Mouse (Mus musculus): ENCODE results near the gene Usf3. TPM values are rescaled to one million over a fixed set of nuclear protein-coding genes. Genes with fewer than 3 reads are reported as not detected.

Usf3 gene
- polyA plus RNA-seq, 1 experiment from 2014 or later: 7.8 TPM

DNA sequence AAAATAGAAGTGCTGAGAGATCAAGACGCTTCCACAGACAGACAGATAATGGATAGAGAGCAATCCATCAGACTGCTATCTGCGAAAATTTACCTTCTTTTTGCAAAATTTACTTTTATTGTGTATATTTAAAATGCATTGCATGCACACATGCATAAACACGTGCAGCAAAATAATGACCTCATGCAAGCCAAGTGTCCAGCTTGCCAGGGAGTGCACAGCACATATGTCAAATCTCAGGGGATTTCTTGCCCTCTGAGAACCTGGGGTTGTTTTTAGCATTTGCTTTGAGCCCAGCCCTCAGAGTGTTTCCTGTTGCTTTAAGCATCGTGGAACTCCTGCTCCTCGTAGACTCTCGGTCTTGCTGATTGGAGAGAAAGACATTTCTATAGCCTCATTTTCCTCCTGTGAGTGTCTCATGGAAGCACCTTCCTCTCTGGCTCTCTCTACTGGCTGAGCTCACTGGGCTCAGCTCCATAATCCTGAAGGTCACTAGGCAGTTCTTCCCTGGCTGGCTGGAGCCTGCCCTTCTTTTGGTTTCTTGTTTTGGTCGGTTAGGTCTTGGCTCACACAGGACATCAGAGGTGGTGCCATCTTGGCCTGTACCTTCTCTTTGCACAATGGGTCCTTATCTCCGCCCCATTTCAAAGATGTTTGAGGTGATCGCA is 98.5 kb downstream of the Usf3 start:
- WGBS: 70% methylated on average over 9 of the region's 9 CpGs
- no peak overlapping the region for H3K27ac ChIP-seq (ENCODE audit: low read length)

More for the DNA sequence above, 98.5 kb downstream of the Usf3 start:
- H3K4me1 ChIP-seq (ENCODE audit: control insufficient read depth, insufficient read depth, low read length): no peaks in the 10 kb centered on the region
- no peak overlapping the region for H3K4me2 ChIP-seq (replicated peaks; ENCODE audit: low read depth, low read length)
- H3K4me3 ChIP-seq (ENCODE audit: low read depth, low read length): no peak overlapping the region
- H3K9me3 ChIP-seq (ENCODE audit: control insufficient read depth, low read depth, low read length): no peaks in the 10 kb centered on the region
- H3K36me3 ChIP-seq (ENCODE audit: control insufficient read depth, insufficient read depth, low read length): no peaks in the 10 kb centered on the region
- H3K27me3 ChIP-seq (ENCODE audit: control insufficient read depth, insufficient read depth, low read length): no peaks in the 10 kb centered on the region
- no peak overlapping the region for H3K9ac ChIP-seq (replicated peaks; ENCODE audit: low read depth, low read length)
- ATAC-seq (ENCODE audit: insufficient number of reproducible peaks, insufficient read depth, low FRiP score, low read depth): no peak

Other genes with a start within 250 kb of the Usf3 start
- gene Qtrt2, start 246.4 kb upstream of the Usf3 start, polyA plus RNA-seq (2014; fragmentation: Nextera tagmentation; extraction: Ambion mirVana): 36.0 and 36.4 TPM in 2 replicates
- 3.1 and 3.2 TPM in 2 replicates for gene Zdhhc23, start 193.5 kb upstream of the Usf3 start, polyA plus RNA-seq (2014; fragmentation: Nextera tagmentation; extraction: Ambion mirVana)
- 7.5 and 8.5 TPM in 2 replicates for gene Gramd1c, start 109.9 kb upstream of the Usf3 start, polyA plus RNA-seq (2014; fragmentation: Nextera tagmentation; extraction: Ambion mirVana)
- 62.7 and 64.3 TPM in 2 replicates for gene Atp6v1a, start 33.5 kb upstream of the Usf3 start, polyA plus RNA-seq (2014; fragmentation: Nextera tagmentation; extraction: Ambion mirVana)
- gene Naa50, start 33.4 kb upstream of the Usf3 start, polyA plus RNA-seq (2014; fragmentation: Nextera tagmentation; extraction: Ambion mirVana): 58.6 and 60.1 TPM in 2 replicates
- gene Sidt1, start 159.9 kb downstream of the Usf3 start, polyA plus RNA-seq (2014; fragmentation: Nextera tagmentation; extraction: Ambion mirVana): 4.3 and 4.5 TPM in 2 replicates
- 30.0 and 34.1 TPM in 2 replicates for gene Spice1, start 173.9 kb downstream of the Usf3 start, polyA plus RNA-seq (2014; fragmentation: Nextera tagmentation; extraction: Ambion mirVana)
- 0.25 and 0.48 TPM in 2 replicates for gene Cfap44, start 221.6 kb downstream of the Usf3 start, polyA plus RNA-seq (2014; fragmentation: Nextera tagmentation; extraction: Ambion mirVana)

Data from stomach, embryonic 14.5 days (tissue).